Mouse (Mus musculus) CH12.LX (cell line): ENCODE measurements around the gene Kif21b. TPM values are rescaled to one million over a fixed set of nuclear protein-coding genes. Genes with fewer than 3 reads are reported as not detected.
A peak's percentile ranks its signal among the peaks of the same experiment; 100 is the strongest.

ENCODE experiments used
- DNase-seq: peaks from one replicate; pipeline ENCODE4 v3.0.0-alpha.2; 2013; ENCODE audit errors: extremely low read depth
- H3K27ac ChIP-seq: 2 replicates; pipeline ENCODE4 v1.5.1; 2012; ENCODE audit warnings: low read depth, mild to moderate bottlenecking, control low read depth, moderate library complexity; ENCODE audit not compliant: insufficient read depth
- H3K27me3 ChIP-seq: replicated peaks from 2 replicates; pipeline ENCODE3; 2012; ENCODE audit warnings: inconsistent platforms
- H3K36me3 ChIP-seq, 2 experiments: replicated peaks in 1 of 2; 2 replicates each; pipeline versions ENCODE3 to v1.6.1; 2012; ENCODE audit warnings: inconsistent platforms in 1 of 2, low read length in 1 of 2, mild to moderate bottlenecking in 1 of 2, mixed read lengths in 1 of 2, moderate library complexity in 1 of 2; ENCODE audit not compliant: control insufficient read depth in 1 of 2, insufficient read depth in 1 of 2
- H3K4me1 ChIP-seq, 2 experiments: 2 replicates each; pipeline ENCODE4 v1.6.1; 2012; ENCODE audit warnings: inconsistent platforms in 1 of 2, moderate library complexity in 1 of 2; ENCODE audit not compliant: insufficient read depth in 2 of 2, control insufficient read depth in 1 of 2
- H3K4me2 ChIP-seq: 2 replicates; pipeline ENCODE4 v1.6.1; 2012; ENCODE audit warnings: low read depth, mild to moderate bottlenecking, control low read depth; ENCODE audit not compliant: poor library complexity, insufficient read depth, severe bottlenecking
- H3K4me3 ChIP-seq, 3 experiments: fragments of 150-350 bp in 1 of 3; sonication (generic) in 1 of 3; replicated peaks in 1 of 3; 2 replicates each; pipeline versions ENCODE3 to v1.5.1; 2011 to 2012; ENCODE audit warnings: low read depth in 2 of 3, low read length in 2 of 3, mild to moderate bottlenecking in 2 of 3, moderate library complexity in 2 of 3, control low read depth in 1 of 3, improper control_type of control experiment in 1 of 3, inconsistent platforms in 1 of 3, mixed read lengths in 1 of 3; ENCODE audit not compliant: poor library complexity in 1 of 3
- H3K79me2 ChIP-seq: replicated peaks from 2 replicates; pipeline ENCODE4 v1.6.1; 2012; ENCODE audit warnings: mild to moderate bottlenecking, moderate library complexity; ENCODE audit not compliant: control insufficient read depth, poor library complexity, insufficient read depth, severe bottlenecking; ENCODE audit errors: extremely low read depth
- H3K9ac ChIP-seq: 2 replicates; pipeline ENCODE4 v1.6.1; 2012; ENCODE audit warnings: low read depth, mild to moderate bottlenecking, control low read depth, moderate library complexity; ENCODE audit not compliant: insufficient read depth
- H3K9me3 ChIP-seq: replicated peaks from 2 replicates; pipeline ENCODE3; 2012; ENCODE audit warnings: low read length, inconsistent platforms, mixed read lengths
- CHD1 ChIP-seq: IDR thresholded peaks from 2 replicates; pipeline ENCODE4 v1.6.1; 2012; ENCODE audit warnings: low read depth, low read length, improper control_type of control experiment, inconsistent platforms
- E2F4 ChIP-seq: IDR thresholded peaks from 2 replicates; pipeline ENCODE4 v1.6.1; 2011; ENCODE audit warnings: low read depth, low read length, improper control_type of control experiment; ENCODE audit not compliant: insufficient replicate concordance
- ELF1 ChIP-seq: IDR thresholded peaks from 2 replicates; pipeline ENCODE4 v1.6.1; 2014; ENCODE audit warnings: low read depth, mild to moderate bottlenecking, inconsistent platforms, low read length, improper control_type of control experiment
- EP300 ChIP-seq: IDR thresholded peaks from 2 replicates; pipeline ENCODE4 v1.6.1; 2011; ENCODE audit warnings: low read length, improper control_type of control experiment
- ETS1 ChIP-seq: conservative IDR thresholded peaks from 2 replicates; pipeline ENCODE4 v1.6.1; 2012; ENCODE audit warnings: low read depth, mild to moderate bottlenecking, inconsistent platforms, low read length, improper control_type of control experiment, moderate library complexity
- GABPA ChIP-seq: IDR thresholded peaks from 2 replicates; pipeline ENCODE4 v1.6.1; 2012; ENCODE audit warnings: low read depth, low read length, improper control_type of control experiment, inconsistent platforms; ENCODE audit not compliant: insufficient replicate concordance
- IRF4 ChIP-seq: IDR thresholded peaks from 2 replicates; pipeline ENCODE4 v1.6.1; 2014; ENCODE audit warnings: low read depth, mild to moderate bottlenecking, inconsistent platforms, low read length, improper control_type of control experiment
- JUND ChIP-seq: conservative IDR thresholded peaks from 2 replicates; pipeline ENCODE4 v1.6.1; 2011; ENCODE audit warnings: low read depth, low read length, improper control_type of control experiment
- MAFK ChIP-seq: IDR thresholded peaks from 2 replicates; pipeline ENCODE4 v1.6.1; 2011; ENCODE audit warnings: low read length, improper control_type of control experiment; ENCODE audit not compliant: insufficient replicate concordance
- MAX ChIP-seq: IDR thresholded peaks from 2 replicates; pipeline ENCODE4 v1.6.1; 2011; ENCODE audit warnings: low read length, improper control_type of control experiment
- MEF2A ChIP-seq: IDR thresholded peaks from 2 replicates; pipeline ENCODE4 v1.6.1; 2014; ENCODE audit warnings: low read depth, mild to moderate bottlenecking, inconsistent platforms, low read length, improper control_type of control experiment, borderline replicate concordance
- MXI1 ChIP-seq: IDR thresholded peaks from 2 replicates; pipeline ENCODE4 v1.6.1; 2011; ENCODE audit warnings: mild to moderate bottlenecking, low read depth, low read length, improper control_type of control experiment
- NRF1 ChIP-seq: IDR thresholded peaks from 2 replicates; pipeline ENCODE4 v1.6.1; 2014; ENCODE audit warnings: low read depth, mild to moderate bottlenecking, inconsistent platforms, low read length, improper control_type of control experiment, moderate library complexity
- RAD21 ChIP-seq: IDR thresholded peaks from 2 replicates; pipeline ENCODE4 v1.6.1; 2011; ENCODE audit warnings: low read depth, mild to moderate bottlenecking, low read length, improper control_type of control experiment, moderate library complexity
- SIN3A ChIP-seq: IDR thresholded peaks from 2 replicates; pipeline ENCODE4 v1.6.1; 2012; ENCODE audit warnings: low read length, improper control_type of control experiment, inconsistent platforms
- TBP ChIP-seq: conservative IDR thresholded peaks from 2 replicates; pipeline ENCODE4 v1.6.1; 2011; ENCODE audit warnings: low read depth, low read length, improper control_type of control experiment
- UBTF ChIP-seq: IDR thresholded peaks from 2 replicates; pipeline ENCODE4 v1.6.1; 2012; ENCODE audit warnings: low read depth, mild to moderate bottlenecking, inconsistent platforms, low read length, improper control_type of control experiment, moderate library complexity
- USF1 ChIP-seq: IDR thresholded peaks from 2 replicates; pipeline ENCODE4 v1.6.1; 2014; ENCODE audit warnings: low read depth, mild to moderate bottlenecking, inconsistent platforms, low read length, improper control_type of control experiment
- ZMIZ1 ChIP-seq: IDR thresholded peaks from 2 replicates; pipeline ENCODE4 v1.6.1; 2012; ENCODE audit warnings: low read depth, mild to moderate bottlenecking, inconsistent platforms, low read length, improper control_type of control experiment
- ZNF384 ChIP-seq: IDR thresholded peaks from 2 replicates; pipeline ENCODE4 v1.6.1; 2012; ENCODE audit warnings: low read depth, low read length, improper control_type of control experiment, inconsistent platforms
- dilution Hi-C: fragments of 300-500 bp; cut with MboI; formaldehyde crosslinking; loops from 2 replicates; pipeline ENCODE4 v1.14.3; 2020; ENCODE audit warnings: low sequenced_read_pairs; ENCODE audit not compliant: extremely low pct_unique_long_range_greater_than_20kb, extremely low pct_ligation_motif_present
- in situ Hi-C: fragments of 300-500 bp; cut with MboI; formaldehyde crosslinking; loops from 3 replicates; pipeline ENCODE4 v1.14.3; 2019; ENCODE audit warnings: low sequenced_read_pairs, low pct_ligation_motif_present, low pct_unique_long_range_greater_than_20kb, mixed read lengths
- polyA plus RNA-seq: library from polyadenylated mRNA; unstranded; fragments of >175 nt; gene quantifications from 2 replicates; pipeline ENCODE4 v1.2.1, GENCODE M21; 2012; ENCODE audit warnings: low read depth; ENCODE audit not compliant: insufficient read length
- total RNA-seq, 2 experiments: library from RNA; depleted of rRNA; stranded (reverse); fragments of 300-350 nt in 1 of 2; fragments of >200 nt in 1 of 2; gene quantifications; 2 replicates each; pipeline ENCODE4 v1.2.3; 2012 to 2014

Kif21b gene
- total and polyA plus RNA-seq, 3 experiments = 7.3 to 32.4 (median 26.2) TPM

- Histone ChIP-seq H3K4me3 (no peak overlapping the region), H3K27me3 (peaks cover 2% of the 10 kb centered on the region), H3K9ac (no peak overlapping the region), H3K4me2 (no peak overlapping the region), H3K79me2 (no peaks in the 10 kb centered on the region), H3K36me3 (no peaks in the 10 kb centered on the region), H3K27ac (no peak overlapping the region), H3K4me1 (peaks cover 7 to 20% of the 10 kb centered on the region in 2 experiments), H3K9me3 (no peaks in the 10 kb centered on the region)
- dilution Hi-C loops (no loop called here), in situ Hi-C loops (no loop called here)
- no peak for DNase-seq
- TF ChIP-seq RAD21 (no peak), NRF1 (no peak), IRF4 (no peak), JUND (no peak), ELF1 (no peak), MEF2A (no peak), USF1 (no peak), GABPA (no peak), ZNF384 (no peak), CHD1 (no peak), TBP (no peak), UBTF (no peak), ETS1 (no peak), ZMIZ1 (no peak), EP300 (no peak), MXI1 (no peak), MAX (no peak), E2F4 (no peak), SIN3A (no peak), MAFK (no peak)
These were observed 94.7 kb downstream of the Kif21b start for GRCm38 (mm10) chr1:136225846-136226245.

- Histone ChIP-seq H3K9me3 (no peaks in the 10 kb centered on the region), H3K4me3 (no peak overlapping the region), H3K4me1 (peaks cover 12 to 24% of the 10 kb centered on the region in 2 experiments), H3K36me3 (no peaks in the 10 kb centered on the region), H3K79me2 (no peaks in the 10 kb centered on the region), H3K4me2 (no peak overlapping the region), H3K27me3 (peaks cover 3% of the 10 kb centered on the region), H3K27ac (no peak overlapping the region), H3K9ac (no peak overlapping the region)
- no peak for TF ChIP-seq NRF1
- TF ChIP-seq RAD21 = no peak
- dilution Hi-C loops = no loop called here
- in situ Hi-C loops = no loop called here
- peak; percentile 8 for DNase-seq
These were observed 95.4 kb downstream of the Kif21b start for GRCm38 (mm10) chr1:136226626-136227025.

Other genes starting within 250 kb of the Kif21b start
- not detected in 2 replicates for gene Pkp1, start 212.2 kb upstream of the Kif21b start, total RNA-seq (2012; rRNA removed)
- not detected in 2 replicates for gene Pkp1, start 212.2 kb upstream of the Kif21b start, total RNA-seq (2014; rRNA removed)
- not detected in 2 replicates for gene Pkp1, start 212.2 kb upstream of the Kif21b start, polyA plus RNA-seq
- gene Igfn1, start 125.0 kb upstream of the Kif21b start, total RNA-seq (2012; rRNA removed) = not detected in 2 replicates
- gene Igfn1, start 125.0 kb upstream of the Kif21b start, total RNA-seq (2014; rRNA removed) = not detected in 2 replicates
- 0.04 TPM in 1 of 2 replicates, not detected in the other for gene Igfn1, start 125.0 kb upstream of the Kif21b start, polyA plus RNA-seq
- 19.1 and 22.2 TPM in 2 replicates for gene Tmem9, start 123.2 kb upstream of the Kif21b start, total RNA-seq (2012; rRNA removed)
- 28.2 and 30.1 TPM in 2 replicates for gene Tmem9, start 123.2 kb upstream of the Kif21b start, total RNA-seq (2014; rRNA removed)
- 23.9 and 28.6 TPM in 2 replicates for gene Tmem9, start 123.2 kb upstream of the Kif21b start, polyA plus RNA-seq
- gene Ascl5, start 80.6 kb upstream of the Kif21b start, total RNA-seq (2012; rRNA removed) = not detected in 2 replicates
- gene Ascl5, start 80.6 kb upstream of the Kif21b start, total RNA-seq (2014; rRNA removed) = not detected in 2 replicates
- gene Ascl5, start 80.6 kb upstream of the Kif21b start, polyA plus RNA-seq = not detected in 2 replicates
- gene Cacna1s, start 78.6 kb upstream of the Kif21b start, total RNA-seq (2012; rRNA removed) = 54.0 and 61.7 TPM in 2 replicates
- gene Cacna1s, start 78.6 kb upstream of the Kif21b start, total RNA-seq (2014; rRNA removed) = 84.1 and 90.0 TPM in 2 replicates
- 33.9 and 42.5 TPM in 2 replicates for gene Cacna1s, start 78.6 kb upstream of the Kif21b start, polyA plus RNA-seq
- gene Mroh3, start 81.4 kb downstream of the Kif21b start, total RNA-seq (2012; rRNA removed) = not detected in 2 replicates
- gene Mroh3, start 81.4 kb downstream of the Kif21b start, total RNA-seq (2014; rRNA removed) = not detected in 2 replicates
- not detected in 2 replicates for gene Mroh3, start 81.4 kb downstream of the Kif21b start, polyA plus RNA-seq
- 0.34 and 0.42 TPM in 2 replicates for gene Inava, start 102.9 kb downstream of the Kif21b start, total RNA-seq (2012; rRNA removed)
- not detected in 2 replicates for gene Inava, start 102.9 kb downstream of the Kif21b start, total RNA-seq (2014; rRNA removed)
- gene Inava, start 102.9 kb downstream of the Kif21b start, polyA plus RNA-seq = 0.11 and 0.34 TPM in 2 replicates
- not detected in 2 replicates for gene Gpr25, start 129.5 kb downstream of the Kif21b start, total RNA-seq (2012; rRNA removed)
- gene Gpr25, start 129.5 kb downstream of the Kif21b start, total RNA-seq (2014; rRNA removed) = not detected in 2 replicates
- not detected in 2 replicates for gene Gpr25, start 129.5 kb downstream of the Kif21b start, polyA plus RNA-seq
- 5.6 and 7.0 TPM in 2 replicates for gene Camsap2, start 214.7 kb downstream of the Kif21b start, total RNA-seq (2012; rRNA removed)
- 9.5 and 10.0 TPM in 2 replicates for gene Camsap2, start 214.7 kb downstream of the Kif21b start, total RNA-seq (2014; rRNA removed)
- gene Camsap2, start 214.7 kb downstream of the Kif21b start, polyA plus RNA-seq = 10.9 and 11.3 TPM in 2 replicates